Mouse (Mus musculus) heart, adult 2 months (tissue): ENCODE data around the gene Ryr1.

Experiments used
- CTCF ChIP-seq: fragments of 200-600 bp; IDR thresholded peaks from 2 replicates; pipeline ENCODE4 v1.8.1; 2022; ENCODE audit warnings: antibody characterized with exemption, mild to moderate bottlenecking, moderate library complexity
- EP300 ChIP-seq: fragments of 200-500 bp; IDR thresholded peaks from 2 replicates; pipeline ENCODE4 v1.6.1; 2011; ENCODE audit warnings: low read depth, low read length, control low read depth; ENCODE audit not compliant: insufficient read depth

DNA sequence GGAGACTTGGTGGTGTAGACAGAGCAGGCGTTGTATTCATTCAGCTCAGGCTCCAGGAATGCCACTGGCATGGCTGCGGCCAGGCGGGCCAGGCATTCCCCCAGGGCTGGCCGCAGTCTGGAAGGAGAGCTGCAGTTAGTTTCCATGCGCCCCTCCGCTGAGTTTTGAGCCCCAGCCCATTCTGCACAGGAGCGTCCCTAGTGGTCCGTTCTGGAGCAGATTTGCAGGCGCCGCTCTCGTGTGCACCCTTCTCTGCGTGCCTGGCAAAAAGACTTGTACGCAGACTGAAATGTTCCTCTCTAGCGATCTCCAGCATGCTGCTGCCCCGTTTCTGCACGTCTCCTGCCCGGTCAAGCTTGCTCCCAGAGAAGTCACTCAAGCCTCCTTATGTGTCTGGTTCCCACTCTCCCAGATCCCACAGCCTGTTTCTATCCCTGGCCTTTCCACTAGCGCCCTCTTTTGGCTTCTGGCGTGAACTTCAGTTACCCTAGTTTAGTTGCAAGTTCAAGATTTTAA, 63.4 kb downstream of the Ryr1 start:
- peak; percentile 60 for TF ChIP-seq CTCF
- TF ChIP-seq EP300, result no peak
